Mouse (Mus musculus) lung, embryonic 15.5 days (tissue): ENCODE data around the gene Trappc13. TPM values are rescaled to one million over a fixed set of nuclear protein-coding genes. Genes with fewer than 3 reads are reported as not detected.

Source experiments
- polyA plus RNA-seq: library from polyadenylated mRNA; unstranded; fragments of >200 nt; fragmentation: Nextera tagmentation; extraction: Ambion mirVana; gene quantifications from 2 replicates; pipeline ENCODE4 v1.2.1, GENCODE M21; 2015

Gene Trappc13
- polyA plus RNA-seq, 1 experiment from 2014 or later, result 63.8 TPM

Other genes with a start within 250 kb of the Trappc13 start
- gene Nln, start 68.9 kb downstream of the Trappc13 start, polyA plus RNA-seq, result 18.6 and 18.7 TPM in 2 replicates
- 5.5 TPM in 2 replicates for gene Sgtb, start 68.7 kb downstream of the Trappc13 start, polyA plus RNA-seq
- 17.4 and 20.1 TPM in 2 replicates for gene Trim23, start 328 bp upstream of the Trappc13 start, polyA plus RNA-seq
- gene Cenpk, start 50.1 kb upstream of the Trappc13 start, polyA plus RNA-seq, result 72.8 and 78.6 TPM in 2 replicates
- gene Ppwd1, start 50.4 kb upstream of the Trappc13 start, polyA plus RNA-seq, result 16.0 and 16.4 TPM in 2 replicates
- 2.9 and 3.6 TPM in 2 replicates for gene Adamts6, start 109.4 kb upstream of the Trappc13 start, polyA plus RNA-seq